Mouse (Mus musculus) heart, embryonic 10.5 days (tissue): Measurements from ENCODE around the gene Megf8. TPM values are rescaled to one million over a fixed set of nuclear protein-coding genes. Genes with fewer than 3 reads are reported as not detected.

ENCODE experiments used
- DNase-seq: peaks from one replicate; pipeline ENCODE4 v3.0.0-alpha.2; 2017; ENCODE audit warnings: low spot score
- H3K27ac ChIP-seq: fragments of 300-500 bp; sonication (generic); 2 replicates; pipeline ENCODE4 v1.5.1; 2016; ENCODE audit warnings: mild to moderate bottlenecking
- H3K27me3 ChIP-seq: fragments of 300-500 bp; sonication (generic); 2 replicates; pipeline ENCODE4 v1.6.1; 2016; ENCODE audit warnings: mild to moderate bottlenecking; ENCODE audit not compliant: poor library complexity, insufficient read depth, severe bottlenecking
- H3K36me3 ChIP-seq: fragments of 300-500 bp; sonication (generic); 2 replicates; pipeline ENCODE4 v1.6.1; 2016; ENCODE audit warnings: mild to moderate bottlenecking, moderate library complexity
- H3K4me1 ChIP-seq: fragments of 300-500 bp; sonication (generic); 2 replicates; pipeline ENCODE4 v1.6.1; 2016; ENCODE audit warnings: mild to moderate bottlenecking
- H3K4me3 ChIP-seq: fragments of 300-500 bp; sonication (generic); 2 replicates; pipeline ENCODE4 v1.5.1; 2016; ENCODE audit warnings: mild to moderate bottlenecking, moderate library complexity
- H3K9me3 ChIP-seq: fragments of 300-500 bp; sonication (generic); 2 replicates; pipeline ENCODE4 v1.6.1; 2016; ENCODE audit warnings: mild to moderate bottlenecking, moderate library complexity
- WGBS: fragments of 180-500 bp; shearing (Covaris S2); methylation state at CpG from one replicate; pipeline ENCODE4 v1.1.7; 2016; 5-methylcytosine and 5-hydroxymethylcytosine counted together
- polyA plus RNA-seq: library from polyadenylated mRNA; unstranded; fragments of >200 nt; fragmentation: Nextera tagmentation; extraction: Ambion mirVana; gene quantifications from 2 replicates; pipeline ENCODE4 v1.2.1, GENCODE M21; 2016

Gene Megf8
- polyA plus RNA-seq, 1 experiment from 2014 or later, result 11.2 TPM

- WGBS, result 71% methylated on average over 7 of the region's 7 CpGs
Observed at GRCm38 (mm10) chr7:25292107-25292506, 24.9 kb upstream of the Megf8 start.

GRCm38 (mm10) chr7:25293191-25293739 is 23.7 kb upstream of the Megf8 start:
- no peak for DNase-seq
- 76% methylated on average over 10 of the region's 10 CpGs for WGBS
- Histone ChIP-seq H3K4me1 (peaks cover 37% of the 10 kb centered on the region), H3K27ac (peak overlapping the region; percentile 60), H3K4me3 (no peak overlapping the region; the same call in 1 of the 2 replicates), H3K9me3 (no peaks in the 10 kb centered on the region; the same call in 1 of the 2 replicates), H3K27me3 (no peaks in the 10 kb centered on the region), H3K36me3 (peaks cover 78% of the 10 kb centered on the region)

More at GRCm38 (mm10) chr7:25292107-25292506, 24.9 kb upstream of the Megf8 start:
- no peaks in the 10 kb centered on the region; the same call in 1 of the 2 replicates for H3K9me3 ChIP-seq
- no peaks in the 10 kb centered on the region for H3K27me3 ChIP-seq
- H3K36me3 ChIP-seq, result peaks cover 90% of the 10 kb centered on the region
- 0 out of 2 replicates have a peak overlapping the region, but pooled peaks have one; percentile 42 for H3K27ac ChIP-seq
- H3K4me1 ChIP-seq, result peaks cover 31% of the 10 kb centered on the region
- H3K4me3 ChIP-seq, result no peak overlapping the region
- no peak for DNase-seq

- H3K4me1 ChIP-seq, result peaks cover 41% of the 10 kb centered on the region
- H3K9me3 ChIP-seq, result no peaks in the 10 kb centered on the region; the same call in 1 of the 2 replicates
- H3K4me3 ChIP-seq, result no peak overlapping the region
- H3K27me3 ChIP-seq, result no peaks in the 10 kb centered on the region
- DNase-seq, result no peak
- WGBS, result 87% methylated on average over 4 of the region's 4 CpGs
- H3K36me3 ChIP-seq, result peaks cover 66% of the 10 kb centered on the region
- H3K27ac ChIP-seq, result no peak overlapping the region
Observed at GRCm38 (mm10) chr7:25294495-25294894, 22.5 kb upstream of the Megf8 start.

- Histone ChIP-seq H3K27me3 (no peaks in the 10 kb centered on the region), H3K9me3 (no peaks in the 10 kb centered on the region), H3K4me1 (peaks cover 41% of the 10 kb centered on the region), H3K27ac (no peak overlapping the region), H3K4me3 (no peak overlapping the region), H3K36me3 (peaks cover 59% of the 10 kb centered on the region)
- 88% methylated on average over 12 of the region's 12 CpGs for WGBS
- peak; percentile 72 for DNase-seq
Observed at GRCm38 (mm10) chr7:25294960-25295722, 21.8 kb upstream of the Megf8 start.

DNA sequence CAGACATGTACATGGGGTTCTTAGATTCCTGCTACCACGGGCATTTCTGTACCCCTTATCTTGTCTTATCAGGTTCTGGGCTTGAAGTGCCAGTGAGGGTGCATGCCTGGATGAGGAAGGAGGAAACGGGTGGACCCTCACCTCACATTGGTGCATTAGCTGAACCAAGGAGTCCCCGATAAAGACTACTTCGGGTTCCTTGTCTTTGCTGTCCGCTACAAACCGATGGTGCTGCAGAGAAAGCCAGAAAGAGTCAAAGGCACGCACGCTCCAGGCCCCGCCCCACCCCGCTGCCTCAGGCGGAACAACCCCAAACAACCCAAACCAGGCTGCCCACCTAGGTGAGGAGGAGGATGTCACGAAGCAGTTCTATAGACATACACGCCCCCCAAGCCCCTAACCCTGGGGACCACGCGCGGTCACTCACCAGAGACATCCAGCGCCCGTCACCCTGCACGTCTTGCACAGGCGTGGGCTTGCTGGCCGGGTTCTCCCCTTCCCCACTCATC is 20.0 kb upstream of the Megf8 start:
- DNase-seq, result peak; percentile 80
- Histone ChIP-seq H3K27me3 (no peaks in the 10 kb centered on the region), H3K36me3 (peaks cover 41% of the 10 kb centered on the region), H3K27ac (peak overlapping the region; percentile 98), H3K4me3 (peak overlapping the region; percentile 93), H3K9me3 (no peaks in the 10 kb centered on the region), H3K4me1 (peaks cover 41% of the 10 kb centered on the region)
- under 1% methylated on average over 21 of the region's 21 CpGs for WGBS

DNA sequence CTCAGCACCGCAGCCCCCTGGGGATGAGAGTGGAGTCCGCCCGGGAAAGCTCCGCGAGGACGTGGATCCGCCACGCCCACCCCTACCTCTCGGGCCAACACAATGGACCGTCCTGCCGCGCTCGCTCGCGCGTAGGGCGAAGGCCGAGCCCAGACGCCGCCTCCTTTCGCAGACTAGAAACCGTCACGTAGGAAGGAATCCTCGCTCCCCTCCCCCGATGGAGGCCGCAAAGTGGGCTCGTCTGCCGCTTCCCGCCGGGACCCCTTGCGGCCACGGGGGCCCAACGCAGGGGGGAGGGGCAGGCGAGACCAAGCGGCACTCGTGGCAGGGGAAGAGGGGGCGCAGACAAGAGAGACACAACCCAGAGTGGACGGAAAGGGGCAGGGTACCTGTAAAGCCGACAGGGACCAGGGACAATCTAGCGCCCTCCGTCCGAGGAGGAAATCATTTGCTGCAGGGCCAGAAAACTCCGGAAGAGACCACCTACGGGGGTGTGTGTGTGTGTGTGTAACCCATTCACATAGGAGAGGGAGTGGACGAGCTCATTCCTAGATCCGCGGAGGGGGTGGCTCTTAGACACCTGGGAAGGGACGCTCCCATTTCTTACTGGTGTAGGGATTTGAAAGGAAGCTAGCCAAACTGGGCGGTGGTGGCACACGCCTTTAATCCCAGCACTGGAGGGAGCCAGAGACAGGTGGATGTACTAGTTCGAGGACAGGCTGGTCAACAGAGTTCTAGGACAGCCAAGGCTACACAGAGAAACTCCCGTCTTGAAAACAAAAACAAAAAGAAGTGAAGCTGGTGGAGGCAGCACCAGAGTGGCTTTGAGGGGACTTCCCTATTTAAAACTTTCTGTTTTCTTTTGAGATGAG is 19.3 kb upstream of the Megf8 start, which contains the start of gene Pafah1b3:
TSS of gene Pafah1b3 (minus strand) at position 533 of the 872 bp plus-strand sequence.
- peaks cover 34% of the 10 kb centered on the region for H3K36me3 ChIP-seq
- WGBS, result under 1% methylated on average over 52 of the region's 52 CpGs
- peak; percentile 96 for DNase-seq
- peak within 1 kb of the TSS; percentile 93 for H3K4me3 ChIP-seq
- peak within 1 kb of the TSS; percentile 98 for H3K27ac ChIP-seq
- peaks cover 38% of the 10 kb centered on the region for H3K4me1 ChIP-seq
- no peaks in the 10 kb centered on the region for H3K9me3 ChIP-seq
- H3K27me3 ChIP-seq, result no peaks in the 10 kb centered on the region

- H3K4me1 ChIP-seq, result peaks cover 32% of the 10 kb centered on the region
- 0 out of 2 replicates have a peak, but pooled peaks cover 1% of the 10 kb centered on the region for H3K36me3 ChIP-seq
- peaks cover 10% of the 10 kb centered on the region; the same call in 1 of the 2 replicates for H3K27me3 ChIP-seq
- no peak within 1 kb of the TSS for H3K27ac ChIP-seq
- WGBS, result 47% methylated on average over 19 of the region's 19 CpGs
- H3K9me3 ChIP-seq, result no peaks in the 10 kb centered on the region; the same call in 1 of the 2 replicates
- H3K4me3 ChIP-seq, result no peak within 1 kb of the TSS
- peak; percentile 81 for DNase-seq
Observed at GRCm38 (mm10) chr7:25301063-25301462, 15.9 kb upstream of the Megf8 start, which contains the start of gene Prr19. Prr19 (plus strand) TSS chr7:25301411.

DNA sequence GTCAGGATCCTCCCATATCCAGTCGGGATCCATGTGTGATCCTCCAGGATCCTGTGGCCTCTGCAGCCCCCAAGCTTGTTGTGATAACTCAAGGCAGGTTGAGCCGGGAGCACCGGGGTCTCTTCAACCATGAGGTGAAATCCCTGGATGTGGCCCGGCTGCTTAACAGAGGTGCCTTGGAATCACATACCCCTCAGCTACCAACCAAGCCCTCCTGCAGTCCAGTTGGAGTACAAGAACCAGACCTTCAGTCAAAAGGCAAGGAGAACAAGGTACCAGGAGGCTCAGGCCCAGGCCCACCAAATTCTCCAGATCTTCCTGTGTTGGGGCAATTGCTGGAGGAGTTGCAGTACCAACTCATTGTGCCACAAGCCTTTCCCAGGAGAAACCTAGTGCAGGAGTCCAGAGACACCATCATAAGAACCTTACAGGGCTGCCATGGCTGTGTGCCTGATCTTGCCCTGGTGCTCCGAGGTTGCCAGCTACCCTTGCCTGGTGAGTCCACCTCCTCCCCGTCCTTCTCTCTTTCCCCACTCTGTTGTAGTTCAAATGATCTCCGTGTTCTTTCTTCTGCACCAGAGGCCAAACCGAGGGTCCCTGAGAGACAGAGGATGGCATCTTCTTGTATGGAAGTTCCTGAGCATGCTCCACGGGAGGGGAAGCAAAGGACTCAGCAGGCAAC is 13.8 kb upstream of the Megf8 start:
- H3K4me3 ChIP-seq, result no peak overlapping the region
- no peaks in the 10 kb centered on the region; the same call in 1 of the 2 replicates for H3K9me3 ChIP-seq
- peaks cover 20% of the 10 kb centered on the region for H3K4me1 ChIP-seq
- H3K27me3 ChIP-seq, result peaks cover 26% of the 10 kb centered on the region
- peak; percentile 66 for DNase-seq
- H3K27ac ChIP-seq, result no peak overlapping the region
- no peaks in the 10 kb centered on the region for H3K36me3 ChIP-seq
- 60% methylated on average over 9 of the region's 9 CpGs for WGBS

DNA sequence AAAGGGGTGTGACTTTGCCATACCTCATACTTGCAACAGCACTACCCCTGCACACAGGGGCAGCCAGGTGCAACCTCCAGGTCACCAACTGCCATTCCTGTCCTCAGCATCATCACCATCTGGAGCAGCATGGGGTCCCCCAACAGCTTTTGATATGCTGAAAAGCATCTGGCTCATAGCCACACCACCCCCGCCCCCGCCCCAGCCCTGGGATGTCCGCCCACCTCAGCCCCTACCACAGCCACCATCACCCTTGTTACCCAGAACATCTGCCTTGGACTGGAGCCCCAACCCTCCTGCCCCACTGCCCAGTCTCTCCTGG is 13.3 kb upstream of the Megf8 start:
- WGBS, result 73% methylated on average over 3 of the region's 3 CpGs
- Histone ChIP-seq H3K9me3 (no peaks in the 10 kb centered on the region; the same call in 1 of the 2 replicates), H3K27me3 (peaks cover 30% of the 10 kb centered on the region), H3K27ac (no peak overlapping the region), H3K4me1 (peaks cover 15% of the 10 kb centered on the region), H3K36me3 (no peaks in the 10 kb centered on the region), H3K4me3 (no peak overlapping the region)
- no peak for DNase-seq

DNA sequence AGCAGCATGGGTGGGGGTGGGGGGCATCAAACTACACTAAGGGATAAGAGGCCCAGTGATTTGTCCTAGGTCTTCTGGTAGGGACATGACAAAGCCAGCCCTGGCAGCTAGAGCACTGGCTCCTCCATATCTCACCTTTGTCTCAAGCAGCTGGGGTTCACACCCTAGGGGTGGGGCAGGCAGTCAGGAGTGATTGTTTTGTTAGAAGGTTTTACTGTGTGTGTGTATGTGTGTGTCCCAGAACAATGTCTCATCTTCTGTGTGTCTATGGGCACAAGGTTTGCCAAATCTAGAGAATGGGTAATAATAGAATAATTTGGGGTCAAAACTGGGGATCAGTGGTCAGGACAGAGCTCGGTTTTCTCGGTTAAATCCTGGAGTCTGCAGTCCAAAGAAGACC is 11.5 kb upstream of the Megf8 start:
- 3% methylated on average over 2 of the region's 2 CpGs for WGBS
- H3K27ac ChIP-seq, result no peak overlapping the region
- peaks cover 40% of the 10 kb centered on the region for H3K27me3 ChIP-seq
- H3K4me1 ChIP-seq, result peaks cover 15% of the 10 kb centered on the region
- H3K36me3 ChIP-seq, result no peaks in the 10 kb centered on the region
- peak; percentile 70 for DNase-seq
- no peaks in the 10 kb centered on the region; the same call in 1 of the 2 replicates for H3K9me3 ChIP-seq
- H3K4me3 ChIP-seq, result peak overlapping the region; percentile 70

GRCm38 (mm10) chr7:25305956-25306613 is 10.9 kb upstream of the Megf8 start, which contains the start of gene Tmem145:
Tmem145 (plus strand) TSS chr7:25306106.
- under 1% methylated on average over 47 of the region's 47 CpGs for WGBS
- peaks cover 13% of the 10 kb centered on the region for H3K4me1 ChIP-seq
- peak within 1 kb of the TSS; percentile 70 for H3K4me3 ChIP-seq
- H3K27ac ChIP-seq, result no peak within 1 kb of the TSS
- DNase-seq, result peak; percentile 80
- no peaks in the 10 kb centered on the region for H3K36me3 ChIP-seq
- H3K9me3 ChIP-seq, result no peaks in the 10 kb centered on the region; the same call in 1 of the 2 replicates
- peaks cover 42% of the 10 kb centered on the region for H3K27me3 ChIP-seq
